Mouse (Mus musculus): Measurements from ENCODE around the gene Zfp784.

GRCm38 (mm10) chr7:5016920-5017319 is 21.3 kb downstream of the Zfp784 start:
- TF ChIP-seq CTCF (IDR thresholded peaks at IDR 0.05; ENCODE audit: borderline replicate concordance, insufficient read depth, low read depth, low read length) = no peak
- no peak for TF ChIP-seq POLR2A (IDR thresholded peaks at IDR 0.05; ENCODE audit: borderline replicate concordance, insufficient read depth, low read length)
